Mouse (Mus musculus) right cerebral cortex, postnatal 25 days (tissue): ENCODE measurements around the gene Rfx5.
"Not testable (repeated sequence)": the region's sequence is repeated elsewhere in the genome, so short reads cannot be mapped to it uniquely, and the experiment has no call there.

Experiments used
- DNase-seq: peaks from one replicate; pipeline ENCODE4 v3.0.0; 2022

Gene Rfx5

GRCm38 (mm10) chr3:94953764-94954616, at the start of gene Rfx5:
Rfx5 (plus strand) TSS chr3:94954075.
- peak; percentile 91 for DNase-seq

DNA sequence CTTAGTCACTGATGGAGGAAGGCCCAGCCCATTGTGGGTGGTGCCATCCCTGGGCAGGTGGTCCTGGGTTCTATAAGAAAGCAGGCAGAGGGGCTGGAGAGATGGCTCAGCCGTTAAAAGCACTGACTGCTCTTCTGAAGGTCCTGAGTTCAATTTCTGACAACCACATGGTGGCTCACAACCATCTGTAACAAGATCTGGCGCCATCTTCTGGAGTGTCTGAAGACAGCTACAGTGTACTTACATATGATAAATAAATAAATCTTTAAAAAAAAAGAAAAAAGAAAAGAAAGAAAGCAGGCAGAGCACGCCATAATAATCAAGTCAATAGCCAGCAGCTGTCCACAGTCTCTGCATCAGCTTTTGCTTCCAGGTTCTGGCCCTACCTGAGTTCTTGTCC, 49.1 kb upstream of the Rfx5 start:
- DNase-seq = not testable (repeated sequence)

DNA sequence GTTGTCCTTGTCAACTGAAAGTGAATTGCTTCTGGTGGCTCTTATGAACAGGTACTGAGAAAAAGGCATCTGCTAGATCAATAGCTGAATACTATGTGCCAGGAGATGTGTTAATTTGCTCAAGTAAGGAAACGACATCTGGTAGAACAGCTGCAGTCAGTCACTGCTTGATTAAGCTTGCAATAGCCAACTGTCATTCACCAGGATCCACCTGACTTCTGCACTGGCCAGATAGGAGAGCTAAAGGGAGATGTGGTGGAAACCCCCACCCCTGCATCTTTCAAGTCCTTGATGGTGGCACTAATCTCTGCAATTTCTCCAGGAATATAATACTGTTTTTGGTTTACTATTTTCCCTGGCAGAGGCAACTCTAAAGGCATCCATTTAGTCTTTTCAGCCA, 47.4 kb upstream of the Rfx5 start:
- no peak for DNase-seq

GRCm38 (mm10) chr3:94911050-94911693, 42.7 kb upstream of the Rfx5 start:
- DNase-seq = no peak

GRCm38 (mm10) chr3:94913801-94914200, 40.1 kb upstream of the Rfx5 start:
- no peak for DNase-seq

DNA sequence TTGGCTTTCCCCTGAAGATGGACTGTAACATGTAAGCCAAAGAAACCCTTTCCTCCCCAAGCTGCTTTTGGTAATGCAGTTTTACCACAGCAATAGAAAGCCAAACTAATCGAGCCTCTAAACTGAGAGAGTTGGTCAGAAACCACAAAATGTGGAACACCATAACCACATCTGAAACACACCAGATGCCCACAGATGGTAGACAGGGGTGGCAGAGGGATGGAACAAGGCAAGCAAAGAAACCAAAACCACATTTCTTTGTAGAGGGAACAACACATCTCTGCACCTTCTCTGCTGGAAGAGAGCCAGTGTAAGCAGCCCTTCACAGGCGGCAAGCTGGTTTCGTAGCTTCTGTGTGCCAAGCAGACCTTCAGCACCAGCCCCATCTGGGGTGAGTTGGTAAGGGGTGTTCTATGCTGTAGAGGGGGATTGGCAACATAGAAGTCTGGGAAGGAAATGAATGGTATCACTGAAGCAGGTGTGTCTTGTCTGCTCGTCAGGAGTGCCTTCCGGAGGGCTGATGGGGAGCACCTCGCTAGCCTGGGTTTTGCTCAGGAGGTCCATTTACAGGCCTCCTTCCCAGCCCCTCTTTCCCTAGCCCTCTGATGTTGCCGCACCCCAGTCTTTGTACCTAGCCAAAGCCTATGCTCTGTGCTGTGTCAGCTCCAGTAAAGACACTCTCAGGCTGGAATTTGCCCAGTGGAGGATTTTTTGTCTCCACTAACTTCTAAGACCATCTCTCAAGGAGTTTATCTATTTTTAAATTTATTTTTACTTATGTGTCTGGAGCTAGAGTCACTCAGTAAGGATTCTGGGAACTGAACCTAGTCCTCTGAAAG, 37.8 kb upstream of the Rfx5 start:
- DNase-seq = no peak

DNA sequence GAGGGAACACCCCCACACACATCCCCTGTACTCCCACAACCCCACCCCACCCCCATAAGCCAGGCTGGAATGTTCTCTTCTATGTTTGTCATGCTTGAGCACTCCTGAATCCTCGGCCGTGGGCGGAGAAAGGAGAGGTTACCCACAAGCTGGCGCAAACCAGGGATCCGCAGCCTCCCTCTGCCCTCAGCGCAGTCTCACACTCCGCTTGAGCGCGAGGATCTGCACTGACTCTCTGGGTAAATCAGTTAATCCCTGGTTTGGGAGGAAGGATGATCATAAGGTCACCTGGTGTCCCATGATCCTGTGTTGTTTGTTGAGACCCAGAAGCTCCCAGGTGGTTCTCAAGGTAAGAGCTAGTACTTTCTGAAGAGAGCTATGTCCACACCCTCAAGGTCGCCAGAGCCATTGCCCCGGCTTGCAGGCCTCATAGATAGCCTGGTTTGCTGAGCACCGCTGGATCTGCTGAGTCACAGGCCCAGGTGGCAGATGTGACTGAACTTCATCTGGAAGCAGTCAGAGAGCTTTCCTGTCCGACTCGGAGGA, 36.0 kb upstream of the Rfx5 start:
- peak; percentile 23 for DNase-seq

DNA sequence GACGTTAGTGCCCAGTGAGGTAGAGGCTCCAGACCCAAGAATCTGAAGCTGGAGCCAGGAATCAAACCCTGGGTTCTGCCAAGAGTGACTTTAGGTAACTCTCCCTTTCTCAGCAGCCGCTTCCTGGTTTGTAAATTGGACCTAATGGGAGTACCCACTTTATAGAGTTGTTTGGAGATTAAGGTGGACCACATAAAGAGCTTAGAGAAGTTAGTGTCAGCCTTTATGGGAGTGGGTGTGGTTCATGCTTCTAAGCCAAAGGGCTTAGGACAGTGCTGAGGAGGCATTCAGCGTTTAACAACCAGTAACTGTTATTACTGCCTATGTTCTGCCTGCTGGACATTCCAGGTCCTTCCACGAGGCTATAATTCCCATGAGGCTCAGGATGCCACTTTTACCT, 35.0 kb upstream of the Rfx5 start:
- no peak for DNase-seq

- DNase-seq = no peak
These were observed 32.8 kb upstream of the Rfx5 start for GRCm38 (mm10) chr3:94921104-94921503.

DNA sequence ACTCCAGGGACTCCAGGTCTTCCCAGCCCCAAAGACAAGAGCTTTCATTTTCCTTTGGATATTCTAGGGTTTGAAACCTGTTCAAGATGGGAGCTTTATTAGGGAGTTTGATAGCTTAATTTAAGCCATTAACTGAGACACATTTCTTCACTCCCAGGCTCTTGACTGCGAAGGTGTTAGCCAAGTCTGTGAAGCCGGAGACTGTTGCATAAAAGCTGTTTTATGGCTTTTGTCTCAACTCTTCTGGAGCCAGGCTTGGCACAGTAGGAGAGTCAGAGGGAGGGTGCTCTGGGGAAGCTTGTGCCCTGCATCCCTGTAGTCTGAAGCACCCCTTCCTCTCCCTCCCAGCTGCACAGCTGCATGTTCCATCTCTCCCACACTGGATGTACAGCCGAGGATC, 31.5 kb upstream of the Rfx5 start:
- no peak for DNase-seq

- DNase-seq = no peak
These were observed 29.2 kb upstream of the Rfx5 start for GRCm38 (mm10) chr3:94924688-94925087.

- DNase-seq = not testable (repeated sequence)
These were observed 27.6 kb upstream of the Rfx5 start for GRCm38 (mm10) chr3:94926301-94926736.

GRCm38 (mm10) chr3:94928979-94929378, 24.9 kb upstream of the Rfx5 start:
- not testable (repeated sequence) for DNase-seq

DNA sequence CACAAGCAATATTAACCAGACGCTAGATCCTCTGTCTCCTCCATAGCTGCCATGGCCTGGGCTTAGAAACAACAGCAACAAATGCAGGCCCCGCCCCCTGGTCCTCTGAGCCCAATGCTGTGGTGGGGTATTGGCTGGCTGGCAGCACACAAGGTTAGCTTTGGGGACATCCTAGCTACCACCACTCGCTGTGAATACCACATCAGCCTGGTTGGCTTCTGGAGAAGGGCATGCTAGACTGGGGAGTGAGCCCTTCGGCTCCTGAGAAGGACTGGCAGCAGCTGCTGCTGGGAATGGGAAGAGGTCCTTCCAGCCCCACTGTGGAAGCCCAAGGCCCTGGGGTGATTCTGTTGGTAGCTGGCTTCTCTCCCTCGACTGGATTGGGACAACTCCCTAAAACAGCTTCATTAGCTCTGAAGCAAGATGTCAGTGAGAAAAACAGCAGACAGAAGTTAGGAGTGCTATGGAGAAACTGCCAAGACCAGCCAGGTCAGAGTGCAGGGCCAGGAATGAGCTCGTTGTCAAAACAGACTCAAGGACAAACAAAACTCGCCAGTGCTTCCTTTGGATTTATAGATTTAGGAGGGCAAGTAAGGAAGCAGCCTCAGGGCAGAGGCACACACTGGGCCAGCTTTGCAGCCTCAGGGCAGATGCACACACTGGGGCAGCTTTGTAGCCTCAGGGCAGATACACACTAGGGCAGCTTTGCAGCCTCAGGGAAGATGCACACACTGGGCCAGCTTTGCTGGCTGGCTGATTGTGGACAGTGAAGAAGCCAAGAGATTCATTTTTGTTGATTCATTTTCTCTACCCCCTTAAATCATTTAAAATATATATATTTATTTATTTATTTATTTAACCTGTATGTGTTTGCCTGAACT, 23.2 kb upstream of the Rfx5 start:
- DNase-seq = not testable (repeated sequence)

- not testable (repeated sequence) for DNase-seq
These were observed 22.3 kb upstream of the Rfx5 start for GRCm38 (mm10) chr3:94931427-94932082.

- DNase-seq = not testable (repeated sequence)
These were observed 21.6 kb upstream of the Rfx5 start for GRCm38 (mm10) chr3:94932279-94932678.

GRCm38 (mm10) chr3:94932809-94933564, 20.9 kb upstream of the Rfx5 start, which contains the start of gene Selenbp1:
Selenbp1 (plus strand) TSS chr3:94933056.
- DNase-seq = peak; percentile 36

GRCm38 (mm10) chr3:94933604-94934003, 20.3 kb upstream of the Rfx5 start:
- DNase-seq = not testable (repeated sequence)

- not testable (repeated sequence) for DNase-seq
These were observed 19.3 kb upstream of the Rfx5 start for GRCm38 (mm10) chr3:94934564-94934963.

DNA sequence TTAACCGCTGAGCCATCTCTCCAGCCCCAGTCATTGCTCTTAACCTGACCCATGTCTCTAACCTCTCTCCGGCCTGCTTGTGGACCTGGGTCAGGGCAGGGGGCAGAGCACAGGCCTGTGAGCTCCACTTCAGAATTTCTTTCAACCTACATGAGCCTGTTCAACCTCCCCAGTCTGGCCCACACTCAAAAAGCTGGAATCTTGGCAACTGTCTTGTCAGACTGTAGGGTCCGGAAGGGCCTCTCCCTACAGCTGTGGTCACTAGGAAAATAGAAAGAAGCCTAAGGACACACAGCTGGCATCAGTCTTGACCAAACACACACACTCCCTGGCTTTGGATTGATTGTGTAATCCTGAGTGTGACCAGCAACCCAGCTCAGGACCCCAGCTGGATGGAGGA, 18.5 kb upstream of the Rfx5 start:
- DNase-seq = not testable (repeated sequence)
